Mouse (Mus musculus): ENCODE measurements around the gene Zfp846.
"Not testable (repeated sequence)": the region's sequence is repeated elsewhere in the genome, so short reads cannot be mapped to it uniquely, and the experiment has no call there.

Gene Zfp846

DNA sequence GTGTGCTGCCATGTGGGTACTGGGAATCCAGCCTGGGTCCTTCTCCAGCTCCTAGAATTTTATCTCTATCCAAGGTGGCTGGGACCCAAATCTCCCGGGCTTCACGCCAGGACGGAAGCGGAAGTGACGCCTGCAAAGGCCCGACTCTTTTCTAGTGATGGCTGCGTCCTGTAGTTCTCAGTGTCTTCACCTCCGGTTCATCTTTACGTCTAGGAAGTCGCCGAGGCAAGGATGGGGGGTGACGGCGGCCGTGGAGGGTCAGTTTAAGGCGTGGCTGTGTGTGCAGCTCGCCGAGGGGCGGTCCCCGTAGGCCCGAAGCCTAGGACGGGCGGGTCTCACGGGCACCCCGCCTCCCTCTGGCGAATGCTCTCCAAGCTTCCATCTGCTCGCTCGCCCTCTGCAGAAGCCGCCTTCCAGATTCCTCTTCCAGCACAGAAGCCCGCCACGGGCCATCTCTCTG is at the start of gene Zfp846:
Zfp846 (plus strand) TSS at position 117 of the 460 bp plus-strand sequence.
- DNase-seq (ENCODE audit: low spot score): peak; percentile 98

DNA sequence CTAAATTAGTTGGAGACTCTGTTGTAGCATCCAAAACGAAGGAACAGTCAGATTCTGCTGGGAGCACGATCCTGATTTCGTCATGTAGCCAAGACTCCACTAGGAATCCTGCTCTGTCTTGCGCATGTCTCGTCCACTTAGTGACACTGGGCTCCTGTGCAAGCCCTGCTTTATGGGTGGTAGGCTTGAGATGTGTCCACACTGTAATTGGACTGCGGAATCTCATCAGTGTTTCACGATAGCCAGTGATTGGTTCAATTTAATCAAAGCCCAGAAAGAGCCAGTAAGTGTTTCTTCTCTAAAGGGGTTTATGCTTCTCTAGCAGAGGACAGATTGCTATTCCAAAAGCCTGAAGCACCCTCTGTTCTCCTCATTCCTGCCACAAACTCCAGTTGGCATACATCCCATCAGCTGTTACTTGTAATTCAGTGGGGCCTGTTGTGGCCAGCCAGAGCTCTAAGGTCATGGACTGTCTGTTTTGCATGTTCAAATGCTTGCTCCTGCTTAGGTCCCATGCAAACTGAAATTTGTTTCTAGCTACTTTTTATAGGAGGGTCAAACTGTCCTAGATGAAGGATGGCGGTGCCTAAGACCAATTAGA is 46.7 kb upstream of the Zfp846 start:
- no peak for DNase-seq (ENCODE audit: low spot score)

DNA sequence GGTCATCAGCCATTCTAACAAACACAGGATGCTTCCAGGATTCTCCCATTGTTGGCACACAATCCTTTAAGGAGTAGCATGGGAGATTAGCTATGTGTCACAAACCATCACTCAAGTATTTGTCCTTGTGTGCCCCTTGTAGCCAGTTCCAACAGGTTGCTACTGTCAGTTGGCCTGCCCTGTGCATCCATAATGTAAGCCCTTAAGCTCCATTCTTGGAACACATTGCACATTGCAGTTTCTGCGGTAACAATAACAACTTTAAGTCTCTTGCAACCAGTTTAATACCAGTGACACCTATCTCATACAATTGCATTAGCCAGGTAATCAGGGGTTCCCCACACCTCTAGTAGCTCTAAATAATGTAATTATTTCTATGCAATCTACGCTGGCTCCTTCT is 44.5 kb upstream of the Zfp846 start:
- no peak for DNase-seq (ENCODE audit: low spot score)

DNA sequence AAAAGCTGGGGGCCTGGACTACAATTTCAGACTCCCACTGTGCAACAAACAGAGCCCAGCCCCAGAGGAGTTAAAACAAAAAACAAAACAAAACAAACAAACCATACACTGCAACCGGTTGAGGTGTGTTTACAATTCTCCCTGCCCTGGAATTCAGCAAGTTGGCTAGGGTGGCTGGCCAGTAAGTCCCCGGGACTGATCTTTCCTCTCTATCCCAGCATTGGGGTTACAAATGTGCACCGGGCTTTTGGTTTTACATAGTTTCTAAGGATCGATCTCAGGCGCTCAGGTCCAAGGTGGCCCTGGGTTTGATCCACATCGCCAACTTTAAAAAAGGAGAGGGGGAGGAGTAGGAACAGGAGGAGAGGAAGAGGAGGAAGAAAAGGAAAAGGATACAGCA is 37.6 kb upstream of the Zfp846 start:
- DNase-seq (ENCODE audit: low spot score): no peak

DNA sequence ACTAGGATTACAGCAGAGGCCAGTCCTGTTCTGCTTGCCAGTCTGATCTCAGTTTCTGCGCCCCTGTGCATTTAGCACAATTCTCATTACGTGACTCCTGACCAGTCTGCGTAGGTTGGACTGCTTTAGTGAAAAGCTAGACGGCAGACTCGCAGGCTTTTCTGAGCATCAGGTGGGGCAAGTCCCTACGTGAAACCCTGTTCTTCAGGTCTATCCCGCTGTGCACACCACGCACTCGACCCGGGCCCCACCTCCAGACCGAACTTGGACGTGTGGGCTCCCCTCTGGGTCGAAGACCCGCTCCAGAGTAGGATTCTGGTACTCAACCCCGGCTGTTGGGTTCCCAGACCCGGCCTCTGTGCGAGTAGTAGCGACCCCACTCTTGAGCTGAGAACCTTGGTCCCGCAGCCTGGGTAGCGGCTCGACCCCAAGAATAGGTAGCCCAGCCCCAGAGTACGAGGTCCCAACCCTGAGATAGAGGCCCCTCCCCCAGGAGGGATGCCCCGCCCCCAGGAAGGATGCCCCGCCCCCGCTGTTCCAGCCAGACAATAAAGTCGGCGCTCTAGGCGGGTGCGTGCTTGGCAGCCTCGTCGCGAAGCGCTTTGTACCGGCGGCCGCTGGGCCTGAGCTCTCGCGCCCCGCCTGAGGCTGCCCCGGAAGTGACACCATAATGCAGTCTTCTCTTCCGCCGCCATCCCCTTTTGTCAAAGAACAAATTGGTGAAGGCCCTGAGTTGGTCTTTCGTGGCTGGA is 36.8 kb upstream of the Zfp846 start:
- peak; percentile 92 for DNase-seq (ENCODE audit: low spot score)

DNA sequence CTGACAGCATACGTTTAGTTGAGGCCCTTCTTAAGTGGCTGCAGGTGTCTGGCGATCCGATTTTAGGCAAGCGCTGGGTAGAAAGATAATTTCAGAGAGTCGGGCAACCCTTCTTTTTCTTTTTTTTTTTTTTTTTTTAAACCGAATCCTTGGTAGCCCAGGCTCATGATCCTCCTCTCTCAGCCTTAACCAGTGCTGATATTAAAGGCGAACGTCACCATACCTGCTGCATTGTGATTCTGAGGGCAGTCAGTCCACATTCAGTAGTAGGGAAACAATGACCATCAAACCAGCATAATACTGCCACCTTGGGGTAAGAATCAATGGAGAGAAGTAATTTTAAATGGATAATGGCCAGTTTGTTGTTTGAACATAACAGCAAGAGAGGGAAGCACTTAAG is 35.9 kb upstream of the Zfp846 start:
- peak; percentile 74 for DNase-seq (ENCODE audit: low spot score)

DNA sequence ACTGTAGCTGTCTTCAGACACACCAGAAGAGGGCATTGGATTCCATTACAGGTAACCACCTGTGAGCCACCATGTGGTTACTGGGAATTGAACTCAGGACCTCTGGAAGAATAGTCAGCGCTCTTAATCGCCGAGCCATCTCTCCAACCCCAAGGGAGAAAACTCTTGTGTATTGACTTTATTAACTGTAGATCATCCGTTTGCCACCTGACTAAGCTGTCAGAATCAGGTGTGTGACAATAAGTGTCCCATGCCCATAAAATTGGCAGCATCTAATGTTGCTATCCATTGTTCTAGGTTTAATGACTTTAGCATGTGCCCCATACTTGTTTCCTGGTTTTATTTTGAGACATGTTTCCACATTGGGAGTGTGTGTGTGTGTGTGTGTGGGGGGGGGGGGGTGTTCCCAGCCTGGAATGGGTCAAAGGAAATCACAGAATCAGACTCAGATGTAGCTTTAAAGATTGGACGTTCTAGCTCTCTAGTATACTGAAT is 29.3 kb upstream of the Zfp846 start:
- DNase-seq (ENCODE audit: low spot score): no peak

DNA sequence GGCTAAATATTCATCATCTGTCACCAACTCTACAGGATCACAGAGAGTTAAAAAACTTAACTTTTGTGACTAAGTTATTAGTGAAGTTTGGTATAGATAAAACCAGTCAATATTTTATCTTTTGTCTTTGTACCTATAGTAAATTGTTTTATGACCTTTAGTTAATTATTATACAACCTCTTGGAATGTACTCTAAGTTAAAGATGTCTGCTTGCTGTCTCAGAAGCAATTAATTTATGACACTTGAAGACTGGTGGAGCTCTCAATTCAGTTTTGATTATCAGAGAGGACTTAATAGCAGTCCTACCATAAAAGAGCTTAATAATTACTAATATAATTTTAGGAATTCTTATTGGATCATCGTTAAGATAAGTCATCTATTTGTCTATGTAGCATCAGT is 28.4 kb upstream of the Zfp846 start:
- DNase-seq (ENCODE audit: low spot score): no peak

DNA sequence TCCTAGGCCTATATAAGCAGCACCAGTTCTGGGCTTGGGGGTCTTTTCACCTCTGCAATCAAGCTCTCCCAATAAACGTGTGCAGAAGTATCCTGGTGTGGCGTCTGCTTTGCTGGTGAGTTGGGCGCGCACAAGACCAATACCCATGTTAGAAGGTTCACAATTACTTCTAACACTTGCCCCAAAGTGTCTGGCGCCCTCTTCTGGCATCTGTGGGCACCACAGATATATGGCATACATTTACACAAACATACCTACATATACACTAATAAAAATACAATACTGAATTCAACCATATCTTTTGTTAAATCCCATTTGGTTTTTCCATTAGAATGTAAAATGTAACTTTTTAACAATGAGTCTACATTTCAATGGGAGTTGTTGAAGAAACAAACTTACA is 18.9 kb upstream of the Zfp846 start:
- DNase-seq (ENCODE audit: low spot score): no peak

DNA sequence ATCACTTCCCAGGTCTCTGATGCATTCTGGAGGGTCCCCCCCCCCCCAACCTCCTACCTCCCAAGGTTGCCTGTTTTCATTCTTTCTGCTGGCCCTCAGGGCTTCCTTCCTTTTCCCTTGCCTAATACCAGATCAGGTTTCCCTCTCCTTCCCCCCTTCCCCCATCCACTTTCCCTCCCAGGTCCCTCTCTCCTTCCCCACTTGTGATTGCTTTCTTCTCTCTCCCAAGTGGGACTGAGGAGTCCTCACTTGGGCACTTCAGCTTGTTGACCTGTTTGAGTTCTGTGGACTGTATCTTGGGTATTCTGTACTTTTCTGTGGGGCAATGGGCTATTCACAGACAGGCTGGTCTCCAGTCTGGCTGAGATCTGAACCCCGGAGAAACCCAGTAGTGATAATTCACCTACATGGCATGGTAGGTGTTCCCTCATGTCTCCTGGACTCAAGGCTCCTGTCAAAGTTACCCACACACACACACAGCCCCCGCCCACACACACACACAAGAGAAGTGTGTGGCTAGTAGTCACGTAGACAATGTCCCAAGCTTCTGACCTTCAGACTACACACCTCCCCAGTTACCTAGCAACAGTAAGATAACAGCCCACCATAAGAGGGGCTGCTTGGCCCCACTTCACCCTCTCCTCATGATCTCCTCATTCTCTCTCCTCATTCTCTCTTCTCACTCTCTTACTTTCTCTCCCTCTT is 15.6 kb upstream of the Zfp846 start:
- DNase-seq (ENCODE audit: low spot score): not testable (repeated sequence)

DNA sequence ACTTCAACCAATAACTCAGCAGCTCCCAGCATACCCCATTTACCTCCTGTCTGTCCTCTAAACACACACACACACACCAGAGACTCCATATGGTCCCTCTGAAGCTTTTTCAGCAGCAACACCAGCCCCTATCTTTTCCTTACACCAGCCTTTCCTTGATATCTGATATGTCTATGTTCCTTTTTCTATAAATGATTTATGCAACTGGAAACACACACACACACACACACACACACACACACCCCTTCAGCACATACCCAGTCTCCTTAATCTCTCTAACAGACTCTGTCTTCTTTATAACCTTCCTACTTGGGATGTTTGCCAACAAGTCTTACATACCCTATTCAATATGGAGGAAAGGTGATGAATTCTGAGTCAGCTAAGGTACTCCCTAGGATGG is 10.0 kb upstream of the Zfp846 start:
- no peak for DNase-seq (ENCODE audit: low spot score)

DNA sequence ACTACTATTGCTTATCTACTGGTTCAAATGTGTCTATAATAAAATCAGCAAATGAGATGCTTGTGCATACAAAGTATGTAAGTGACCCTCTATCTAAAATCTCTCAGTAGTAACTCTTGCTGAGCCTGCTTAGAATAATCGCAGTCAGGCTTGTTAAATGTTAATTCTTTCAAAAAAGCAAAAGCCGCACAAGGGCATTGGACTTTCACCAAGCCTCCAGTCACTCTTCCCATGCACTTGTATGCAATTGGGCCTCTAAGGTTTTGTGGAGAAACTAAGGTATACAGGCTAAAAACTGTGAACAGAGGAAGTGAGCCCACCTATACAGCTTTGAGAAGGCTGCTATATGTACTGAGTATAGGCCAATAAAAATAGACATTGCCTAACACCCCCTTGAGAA is 4.5 kb upstream of the Zfp846 start:
- no peak for DNase-seq (ENCODE audit: low spot score)

DNA sequence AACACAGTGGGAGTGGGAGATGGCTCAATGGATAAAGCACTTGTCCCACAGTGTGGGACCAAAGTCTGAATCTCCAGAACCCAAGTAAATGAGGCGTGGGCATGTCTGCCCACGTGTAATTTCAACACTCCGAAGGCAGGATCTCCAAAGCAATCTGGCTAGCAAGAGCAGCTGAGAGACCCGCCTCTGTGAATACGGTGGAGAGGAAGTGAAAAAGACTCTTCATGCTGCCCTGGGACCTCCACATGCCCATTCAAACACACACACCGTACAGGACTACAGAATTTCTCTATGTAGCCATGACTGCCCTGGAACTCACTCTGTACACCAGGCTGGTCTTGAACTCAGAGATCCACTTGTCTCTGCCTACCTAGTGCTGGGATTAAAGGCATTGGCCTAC is 20.2 kb downstream of the Zfp846 start:
- DNase-seq (ENCODE audit: low spot score): no peak

DNA sequence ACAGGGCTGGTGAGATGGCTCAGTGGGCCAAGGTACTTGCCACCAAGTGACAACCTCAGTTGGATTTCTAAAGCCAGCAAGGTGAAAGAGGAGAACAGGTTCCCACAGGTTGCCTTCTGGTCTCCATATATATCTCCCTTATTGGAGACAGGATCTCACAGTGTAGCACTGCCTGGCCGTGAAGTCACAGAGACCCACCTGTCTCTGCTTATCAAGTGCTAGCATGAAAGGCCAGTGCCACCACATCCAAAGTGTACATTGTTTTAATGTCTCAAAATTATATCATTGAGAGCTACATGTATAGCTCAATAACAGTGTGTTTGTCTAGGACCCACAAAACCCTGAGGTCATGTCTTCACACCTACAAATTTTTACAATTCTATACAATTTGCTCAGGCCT is 25.2 kb downstream of the Zfp846 start:
- no peak for DNase-seq (ENCODE audit: low spot score)

DNA sequence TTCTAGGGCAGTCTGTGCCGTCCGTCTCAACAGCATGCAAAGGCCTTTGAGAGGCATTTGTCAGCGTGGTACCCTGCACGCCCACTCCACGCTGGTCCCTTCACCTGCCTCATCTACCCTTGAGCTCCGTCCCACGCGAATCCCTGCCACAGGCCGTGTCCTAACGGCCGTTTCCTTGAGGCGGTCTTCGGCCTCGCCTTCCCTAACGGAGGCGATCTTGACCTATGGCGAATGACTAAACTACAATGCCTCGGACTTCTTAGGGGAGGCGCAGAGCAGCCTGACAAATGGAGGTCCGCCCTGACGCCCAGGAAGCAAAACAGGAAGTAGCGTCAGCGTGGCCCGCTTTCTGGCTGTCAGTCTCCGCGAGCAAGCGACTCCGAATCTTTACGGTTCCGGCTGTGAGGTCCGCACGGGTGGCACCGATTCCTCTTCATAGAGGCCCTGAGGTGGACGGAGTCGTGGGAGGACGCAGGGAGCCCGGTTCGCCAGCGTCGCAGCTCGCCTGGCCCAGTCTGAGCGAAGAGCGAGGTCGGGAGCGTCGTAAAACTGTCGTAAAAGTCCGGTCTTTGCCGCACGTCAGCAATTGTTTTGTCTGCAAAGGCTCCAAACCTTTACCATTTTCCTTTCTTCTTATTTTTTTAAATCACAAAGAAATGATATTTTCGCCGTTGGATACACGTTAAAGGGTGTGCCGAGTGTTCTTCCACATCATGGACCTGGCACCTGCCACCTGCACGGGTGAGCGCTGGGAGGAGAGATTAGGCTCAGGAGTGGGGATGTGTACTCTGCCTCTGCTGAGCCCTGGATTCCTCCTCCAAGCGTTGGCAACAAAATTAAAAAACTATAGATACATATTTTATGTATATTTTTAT is 26.2 kb downstream of the Zfp846 start:
- DNase-seq (ENCODE audit: low spot score): peak; percentile 96

DNA sequence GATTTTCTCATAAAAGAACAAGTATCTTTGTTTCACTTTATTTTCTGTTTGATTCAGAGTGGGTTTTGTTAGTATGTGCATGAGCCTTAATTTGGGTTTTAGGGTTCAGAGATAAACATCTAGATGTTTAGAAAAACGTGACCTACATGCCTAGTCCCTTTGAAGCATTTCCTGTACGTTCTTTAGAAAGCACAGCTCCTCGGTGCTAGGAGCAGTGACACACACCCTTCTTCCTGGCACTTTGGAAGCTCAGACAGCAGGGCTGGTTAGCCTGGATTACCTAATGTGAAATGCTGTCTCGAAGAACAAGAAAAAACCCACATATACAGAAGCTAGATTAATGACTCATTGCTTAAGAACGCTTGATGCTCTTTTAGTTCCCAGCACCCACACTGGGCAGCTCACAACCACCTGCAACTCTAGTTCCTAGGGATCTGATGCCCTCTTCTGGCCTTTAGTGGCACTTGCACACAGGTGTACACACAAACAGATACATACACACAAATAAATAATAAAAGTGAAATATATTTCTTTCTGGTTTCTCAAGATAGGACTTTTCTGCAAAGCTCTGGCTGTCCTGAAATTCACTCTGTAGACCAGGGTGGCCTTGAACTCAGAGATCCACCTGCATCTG is 28.9 kb downstream of the Zfp846 start:
- DNase-seq (ENCODE audit: low spot score): no peak

DNA sequence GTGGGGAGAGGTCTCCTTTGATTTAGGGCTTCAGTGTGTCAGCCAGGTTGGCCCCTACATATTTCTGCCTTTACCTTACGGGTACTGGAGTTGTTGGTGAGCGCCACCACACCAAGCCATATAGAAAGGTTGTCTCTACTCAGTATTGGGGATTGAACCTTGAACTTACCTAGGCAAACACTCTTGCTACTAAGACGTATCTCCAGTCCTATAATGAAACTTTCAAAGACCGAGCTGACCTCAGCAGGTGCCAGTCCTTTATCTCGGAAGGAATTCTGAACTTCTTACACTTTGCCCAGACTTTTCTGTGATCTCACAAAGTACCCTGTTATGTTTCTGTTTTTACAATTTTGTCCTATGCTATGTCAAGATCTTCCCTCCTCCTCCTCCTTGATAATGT is 30.9 kb downstream of the Zfp846 start:
- no peak for DNase-seq (ENCODE audit: low spot score)

DNA sequence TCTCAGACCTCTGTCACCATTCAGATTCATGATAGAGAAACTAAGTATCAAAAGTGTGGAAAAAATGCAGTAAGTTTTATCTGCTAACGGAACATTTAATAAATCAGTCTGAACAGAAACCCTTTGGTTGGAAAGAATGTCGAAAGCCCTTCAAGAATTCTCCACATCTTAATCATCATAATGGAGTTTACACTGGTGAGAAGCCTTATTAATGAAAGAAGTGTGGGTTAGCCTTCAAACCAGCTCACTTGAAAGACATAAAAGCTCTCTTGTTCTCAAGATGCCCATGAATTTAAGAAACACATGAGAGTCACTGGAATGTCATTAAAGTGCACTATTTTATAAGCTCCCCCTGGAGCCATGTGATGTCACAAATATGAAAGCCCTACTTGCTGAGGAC is 35.6 kb downstream of the Zfp846 start:
- DNase-seq (ENCODE audit: low spot score): no peak

DNA sequence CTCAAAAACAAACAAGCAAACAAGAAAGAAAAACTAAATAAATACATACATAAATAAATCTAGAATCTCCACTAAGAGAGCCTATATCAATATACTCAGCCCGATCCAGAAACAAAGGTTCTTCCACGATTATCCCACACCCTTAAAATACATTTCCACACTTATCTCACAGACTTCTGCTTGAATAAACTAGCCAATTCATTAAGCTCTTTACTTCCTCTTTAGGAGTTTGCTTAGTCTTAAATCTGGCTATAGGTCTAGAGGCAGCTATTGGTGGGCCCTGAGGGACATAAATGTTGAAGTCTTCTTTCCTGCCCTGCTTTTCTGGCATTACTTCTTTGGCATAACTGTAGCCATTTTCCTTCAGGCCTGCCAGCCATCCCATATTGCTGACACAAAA is 50.2 kb downstream of the Zfp846 start:
- DNase-seq (ENCODE audit: low spot score): no peak

DNA sequence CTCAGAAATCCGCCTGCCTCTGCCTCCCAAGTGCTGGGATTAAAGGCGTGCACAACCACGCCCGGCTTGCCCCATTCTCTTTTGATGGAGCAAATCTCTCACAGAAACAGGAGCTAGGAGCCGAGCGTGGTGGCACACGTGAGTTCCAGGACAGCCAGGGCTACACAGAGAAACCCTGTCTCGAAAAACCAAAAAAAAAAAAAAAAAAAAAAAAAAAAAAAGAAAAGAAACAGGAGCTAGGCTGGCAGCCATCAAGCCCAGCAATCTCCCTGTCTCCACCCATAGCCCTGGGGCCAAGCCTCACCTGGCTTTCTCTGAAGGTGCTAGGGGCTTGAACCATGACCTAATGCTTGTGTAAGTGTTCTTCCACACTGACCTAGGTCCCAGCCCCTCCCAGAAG is 54.6 kb downstream of the Zfp846 start:
- DNase-seq (ENCODE audit: low spot score): not testable (repeated sequence)

DNA sequence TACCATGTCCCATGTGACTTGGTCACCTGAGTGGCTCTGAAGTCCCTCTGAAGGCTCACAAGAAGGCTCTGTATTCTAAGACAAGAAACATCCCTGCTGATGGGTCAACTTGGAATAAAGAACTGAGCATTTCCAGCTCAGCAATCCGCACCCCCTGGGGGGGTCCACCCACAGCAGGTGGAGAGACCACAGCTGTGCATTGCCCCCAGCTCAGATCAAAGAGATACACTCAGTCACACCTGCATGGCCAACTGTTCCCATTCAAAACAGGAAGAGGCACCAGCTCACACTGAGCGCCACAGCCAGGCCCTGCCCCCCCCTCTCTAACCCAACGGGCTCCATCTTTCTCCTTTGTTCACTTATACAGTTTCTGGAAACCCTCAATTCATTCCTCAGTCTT is 55.2 kb downstream of the Zfp846 start:
- DNase-seq (ENCODE audit: low spot score): no peak

DNA sequence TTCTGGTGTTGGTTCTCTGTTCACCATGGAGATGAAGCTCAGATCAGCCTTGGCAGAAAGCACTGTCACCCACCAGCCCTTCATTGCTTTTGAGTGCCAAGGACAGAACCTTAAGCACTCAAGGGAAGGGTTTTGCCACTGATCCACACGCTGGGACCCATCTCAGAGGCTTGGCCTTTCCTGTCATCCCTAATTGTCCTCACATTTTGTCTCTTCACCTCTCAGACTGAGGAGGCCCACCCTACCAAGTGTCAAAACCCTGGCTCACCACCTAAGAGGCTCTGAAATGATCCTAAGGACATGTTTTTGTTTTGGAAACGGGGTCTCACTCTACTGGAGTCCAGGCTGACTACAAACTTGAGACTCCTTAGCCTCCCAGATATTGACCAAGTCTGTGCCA is 55.7 kb downstream of the Zfp846 start:
- DNase-seq (ENCODE audit: low spot score): no peak

All from embryo, embryonic 10 days (tissue).